Mouse (Mus musculus): ENCODE measurements around the gene Plxna2. TPM values are rescaled to one million over a fixed set of nuclear protein-coding genes. Genes with fewer than 3 reads are reported as not detected.

The Plxna2 gene
- polyA plus RNA-seq, 1 experiment: 6.0 TPM

DNA sequence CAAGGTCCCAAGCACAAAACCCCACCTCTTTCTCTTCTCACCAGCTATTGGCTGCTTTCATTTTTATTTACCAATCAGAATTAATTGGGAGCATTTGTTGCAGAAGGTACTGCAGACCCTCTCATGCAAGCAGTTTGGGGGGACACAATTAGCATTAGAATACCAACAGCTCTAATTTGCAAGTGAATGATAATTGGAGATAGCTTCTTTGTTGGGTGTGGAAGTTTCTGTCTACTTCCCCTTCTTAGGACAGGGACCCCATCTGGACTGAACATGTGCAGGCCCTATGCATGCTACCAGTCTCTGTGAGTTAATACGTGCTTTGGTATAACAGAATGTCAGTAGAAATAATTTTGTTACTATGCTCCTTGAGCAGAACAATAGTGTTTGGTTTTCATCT, 1.9 kb upstream of the Plxna2 start:
- H3K27ac ChIP-seq (replicated peaks; ENCODE audit: low read depth, low read length): no peak overlapping the region
- no peaks in the 10 kb centered on the region for H3K4me1 ChIP-seq (ENCODE audit: control insufficient read depth, insufficient read depth, insufficient read length, low read length)
- no peak overlapping the region for H3K4me3 ChIP-seq (ENCODE audit: insufficient read depth, low read depth, low read length)

DNA sequence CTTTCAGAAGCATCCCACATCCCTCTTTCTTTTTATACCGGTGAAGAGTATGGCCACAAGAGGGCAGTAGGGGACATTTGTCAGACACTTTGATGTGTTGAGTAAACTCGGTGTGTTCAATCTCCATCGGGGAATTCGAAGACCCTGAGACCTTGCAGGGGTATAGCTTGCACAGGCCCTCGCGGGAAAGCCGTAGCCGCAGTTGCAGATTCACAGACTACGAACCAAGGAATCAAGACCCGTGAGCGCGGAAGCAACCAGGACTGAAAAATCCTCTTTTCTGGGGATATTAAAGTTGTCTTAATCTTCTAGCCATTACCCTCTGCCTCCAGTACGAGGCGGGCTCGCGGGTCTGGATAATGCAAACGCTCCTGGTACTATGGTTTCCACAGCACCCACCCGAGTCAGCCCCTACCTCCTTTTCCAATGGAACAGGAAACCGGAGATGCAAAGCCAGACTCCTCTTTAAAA, 858 bp downstream of the Plxna2 start:
- peaks cover 10% of the 10 kb centered on the region; the same call in 1 of the 2 replicates for H3K4me1 ChIP-seq (ENCODE audit: control insufficient read depth, insufficient read depth, insufficient read length, low read length)
- H3K4me3 ChIP-seq (ENCODE audit: insufficient read depth, low read depth, low read length): peak overlapping the region; percentile 96
- peak overlapping the region; percentile 99 for H3K27ac ChIP-seq (replicated peaks; ENCODE audit: low read depth, low read length)

DNA sequence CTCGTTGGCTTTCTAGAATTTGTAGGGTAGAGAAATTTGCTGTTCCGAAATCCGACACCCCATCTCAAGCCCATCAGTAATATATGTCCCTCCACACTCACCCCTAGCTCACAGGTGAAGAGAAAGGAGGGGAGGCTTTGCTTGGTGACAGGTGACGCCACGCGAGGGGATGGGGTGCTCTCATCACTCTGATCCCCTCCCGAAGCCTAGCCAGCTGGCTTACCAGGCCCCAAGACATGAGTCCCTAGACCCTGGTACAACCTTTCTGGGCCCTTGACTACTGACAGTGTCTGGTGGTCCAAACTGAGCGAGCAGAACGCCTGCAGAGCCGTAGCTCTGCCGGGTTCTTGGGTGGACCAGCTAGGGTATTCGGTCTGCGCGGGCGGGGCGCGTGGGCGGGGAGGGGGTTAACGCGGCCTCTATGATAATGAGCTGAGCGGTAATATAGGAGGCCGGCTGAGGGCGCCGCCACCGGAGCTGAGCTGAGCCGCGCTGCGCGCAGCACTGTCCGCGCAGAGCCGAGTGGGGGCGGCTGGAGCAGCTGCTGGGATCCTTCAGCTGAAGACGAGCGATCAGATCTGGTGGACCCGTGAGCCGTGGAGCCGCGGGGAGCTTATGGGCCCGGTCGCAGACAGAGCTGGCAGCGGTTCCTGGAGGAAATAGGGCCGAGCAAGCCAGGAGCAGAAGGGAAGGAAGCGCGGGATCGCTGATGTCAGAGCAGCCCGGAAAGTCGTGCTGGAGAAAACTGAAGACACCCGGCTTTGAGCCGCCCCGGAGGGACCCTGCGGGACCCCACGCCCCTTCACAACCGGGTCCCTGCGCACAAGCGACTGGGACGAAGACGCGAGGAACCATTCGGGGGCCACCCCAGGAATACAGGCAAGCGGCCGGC, 1.6 kb downstream of the Plxna2 start:
- Histone ChIP-seq H3K27ac (replicated peaks; ENCODE audit: low read depth, low read length) (peak overlapping the region; percentile 99), H3K4me3 (ENCODE audit: insufficient read depth, low read depth, low read length) (peak overlapping the region; percentile 96), H3K4me1 (ENCODE audit: control insufficient read depth, insufficient read depth, insufficient read length, low read length) (peaks cover 12% of the 10 kb centered on the region; the same call in 1 of the 2 replicates)

DNA sequence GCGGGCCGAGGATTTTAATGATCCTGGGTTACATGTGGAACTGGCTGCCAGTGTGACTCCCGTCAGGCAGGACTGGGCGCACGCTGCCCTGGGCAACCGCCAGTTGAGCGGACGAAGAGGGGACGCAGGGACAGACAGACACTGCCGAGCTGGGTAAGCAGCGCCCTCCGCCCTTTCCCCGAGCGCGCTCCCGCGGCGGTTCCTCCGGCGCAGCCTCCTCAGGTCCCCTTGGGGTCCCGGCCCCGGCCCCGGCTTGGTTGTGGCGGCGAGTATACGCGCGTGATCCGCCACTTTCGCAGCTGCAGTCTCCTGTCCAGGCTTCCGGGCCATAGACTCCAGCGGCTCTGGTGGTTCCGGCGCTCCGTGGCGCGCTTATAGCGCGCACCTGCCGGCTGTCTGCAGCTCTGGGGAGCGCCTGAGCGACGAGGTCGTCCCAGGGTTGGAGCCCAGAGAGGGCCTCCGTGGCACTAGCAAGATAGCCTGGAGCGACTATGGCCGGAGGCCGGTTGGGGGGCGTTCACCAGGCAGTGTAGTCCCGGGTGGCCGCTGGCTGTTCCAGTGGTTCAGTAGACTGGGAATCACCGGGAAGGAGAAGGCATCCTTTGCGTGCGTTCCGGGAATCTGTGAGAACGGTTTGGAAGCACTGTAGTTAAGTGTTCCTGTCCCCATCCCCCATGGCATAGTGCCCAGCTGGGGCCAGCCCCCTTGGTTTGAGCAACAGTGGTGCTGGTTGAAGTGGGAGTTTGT, 2.4 kb downstream of the Plxna2 start:
- H3K4me1 ChIP-seq (ENCODE audit: control insufficient read depth, insufficient read depth, insufficient read length, low read length): peaks cover 19% of the 10 kb centered on the region
- H3K27ac ChIP-seq (replicated peaks; ENCODE audit: low read depth, low read length): peak overlapping the region; percentile 99
- peak overlapping the region; percentile 96 for H3K4me3 ChIP-seq (ENCODE audit: insufficient read depth, low read depth, low read length)

DNA sequence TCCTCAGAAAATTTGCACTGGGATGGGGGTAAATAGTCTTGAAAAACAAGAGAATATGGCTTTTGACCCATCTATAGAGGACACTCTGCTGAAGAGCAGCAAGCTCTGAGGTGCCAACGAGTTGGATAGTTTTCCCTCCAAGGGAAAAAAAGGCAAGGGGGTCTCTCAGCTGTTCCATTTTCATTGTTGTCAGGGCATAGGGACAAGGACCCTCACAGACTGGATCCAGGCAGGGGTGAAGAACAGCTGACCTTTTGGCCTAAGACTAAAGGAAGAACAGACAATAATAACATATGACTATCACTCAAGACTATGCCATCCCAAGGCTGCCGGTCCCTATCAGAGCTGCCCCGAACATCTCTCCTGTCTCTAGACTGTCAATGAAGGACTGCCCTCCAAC, 4.2 kb downstream of the Plxna2 start:
- H3K4me1 ChIP-seq (ENCODE audit: control insufficient read depth, insufficient read depth, insufficient read length, low read length): peaks cover 30% of the 10 kb centered on the region
- peak overlapping the region; percentile 99 for H3K27ac ChIP-seq (replicated peaks; ENCODE audit: low read depth, low read length)
- peak overlapping the region; percentile 96 for H3K4me3 ChIP-seq (ENCODE audit: insufficient read depth, low read depth, low read length)

DNA sequence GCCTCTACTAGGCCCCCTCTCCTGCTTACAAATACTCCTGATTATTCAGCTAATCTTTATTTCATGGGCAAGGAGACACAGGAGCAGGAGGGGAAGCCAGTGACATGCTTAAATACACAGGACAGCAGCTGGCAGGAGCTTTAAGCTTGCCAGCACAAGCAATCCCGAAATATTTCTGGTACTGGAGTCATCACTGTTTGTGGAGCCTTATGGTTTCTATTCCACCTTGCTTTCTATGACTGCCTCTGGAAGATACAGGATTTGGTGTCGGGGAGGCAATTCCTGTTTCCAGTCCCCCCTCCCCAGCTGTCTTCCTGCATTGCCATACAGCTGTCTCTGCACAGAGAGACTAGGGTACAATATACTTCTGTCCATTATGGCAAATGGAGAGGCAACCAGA, 4.7 kb downstream of the Plxna2 start:
- peak overlapping the region; percentile 96 for H3K4me3 ChIP-seq (ENCODE audit: insufficient read depth, low read depth, low read length)
- H3K4me1 ChIP-seq (ENCODE audit: control insufficient read depth, insufficient read depth, insufficient read length, low read length): peaks cover 35% of the 10 kb centered on the region
- peak overlapping the region; percentile 99 for H3K27ac ChIP-seq (replicated peaks; ENCODE audit: low read depth, low read length)

DNA sequence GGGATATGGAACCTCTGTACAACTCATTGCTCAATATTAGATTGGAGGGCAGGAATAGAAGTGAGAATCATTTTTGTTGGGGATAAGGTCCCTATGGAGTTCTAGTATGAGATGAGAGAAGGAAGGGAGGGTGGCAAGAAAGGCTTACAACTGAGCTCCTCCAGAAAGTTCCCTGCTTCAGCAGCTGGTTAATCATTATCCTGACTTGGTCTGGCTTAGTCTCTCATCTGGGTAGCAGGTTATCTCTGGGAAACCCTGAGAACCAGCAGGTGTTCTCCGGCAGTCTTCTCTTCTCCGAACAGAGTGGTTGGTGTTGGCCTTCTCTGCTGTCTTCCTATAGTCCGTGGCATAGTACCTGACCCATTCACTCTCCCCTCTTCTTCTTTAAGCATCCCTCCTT, 5.6 kb downstream of the Plxna2 start:
- Histone ChIP-seq H3K4me3 (ENCODE audit: insufficient read depth, low read depth, low read length) (0 out of 2 replicates have a peak overlapping the region, but pooled peaks have one; percentile 1), H3K27ac (replicated peaks; ENCODE audit: low read depth, low read length) (peak overlapping the region; percentile 47), H3K4me1 (ENCODE audit: control insufficient read depth, insufficient read depth, insufficient read length, low read length) (peaks cover 41% of the 10 kb centered on the region)

DNA sequence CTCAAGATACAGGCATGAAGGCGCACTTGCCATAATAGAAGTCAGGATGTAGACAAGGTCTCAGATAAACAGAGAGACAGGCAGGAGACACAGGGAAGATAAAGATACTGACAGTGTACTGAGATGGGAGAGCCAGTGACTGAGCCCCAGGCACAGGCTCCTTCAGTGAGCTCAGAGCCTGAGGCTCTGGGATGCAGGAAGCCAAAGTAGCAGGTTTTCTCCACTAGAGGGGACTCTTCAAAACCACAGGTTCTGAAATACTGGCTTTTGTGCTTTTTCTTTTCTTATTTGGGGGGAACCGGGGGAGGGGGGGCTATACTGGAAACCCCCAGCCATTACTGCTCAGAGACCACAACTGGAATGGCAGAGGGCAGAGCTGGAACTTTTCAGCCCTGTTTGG, 6.4 kb downstream of the Plxna2 start:
- H3K4me3 ChIP-seq (ENCODE audit: insufficient read depth, low read depth, low read length): no peak overlapping the region
- peak overlapping the region; percentile 47 for H3K27ac ChIP-seq (replicated peaks; ENCODE audit: low read depth, low read length)
- peaks cover 49% of the 10 kb centered on the region for H3K4me1 ChIP-seq (ENCODE audit: control insufficient read depth, insufficient read depth, insufficient read length, low read length)

DNA sequence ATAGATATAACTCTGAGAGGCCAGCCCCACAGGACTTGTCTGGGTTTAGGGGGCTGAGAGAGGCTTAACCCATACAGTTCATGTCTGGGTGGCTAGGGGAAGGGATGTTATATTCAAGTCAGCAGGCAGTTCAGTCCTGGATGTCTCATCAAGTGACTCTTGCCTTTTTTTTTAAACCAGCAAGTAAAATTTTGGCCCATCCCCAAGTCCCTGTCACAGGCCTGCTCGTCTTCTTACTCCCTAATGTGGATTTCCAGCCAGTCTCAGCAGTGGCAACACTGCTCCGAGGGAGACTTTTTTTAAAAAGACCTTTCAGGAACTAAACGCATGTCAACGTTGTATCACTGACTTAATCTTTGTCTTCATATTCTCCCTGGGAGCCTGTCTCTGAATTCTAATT, 7.0 kb downstream of the Plxna2 start:
- Histone ChIP-seq H3K27ac (replicated peaks; ENCODE audit: low read depth, low read length) (peak overlapping the region; percentile 28), H3K4me1 (ENCODE audit: control insufficient read depth, insufficient read depth, insufficient read length, low read length) (peaks cover 51% of the 10 kb centered on the region), H3K4me3 (ENCODE audit: insufficient read depth, low read depth, low read length) (no peak overlapping the region)

DNA sequence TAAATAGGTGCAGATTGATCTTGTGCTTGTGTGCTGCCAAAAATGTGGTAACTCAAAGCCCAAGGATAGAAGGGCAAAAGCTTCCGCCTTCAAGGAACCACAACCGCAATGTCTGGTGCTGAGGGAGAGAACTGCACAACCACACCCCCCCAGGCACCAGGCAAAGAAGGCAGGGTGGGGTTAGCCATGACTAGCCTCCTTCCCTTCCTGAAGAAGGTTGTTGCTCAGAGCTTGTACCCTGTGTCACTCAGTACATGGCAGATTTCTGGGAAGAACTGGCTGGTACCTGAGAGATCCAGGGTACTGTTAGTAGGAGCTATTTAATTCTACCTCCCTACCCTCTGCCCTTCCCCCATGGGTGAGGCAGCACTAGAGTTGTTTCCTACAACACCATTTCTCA, 8.1 kb downstream of the Plxna2 start:
- Histone ChIP-seq H3K4me3 (ENCODE audit: insufficient read depth, low read depth, low read length) (no peak overlapping the region), H3K4me1 (ENCODE audit: control insufficient read depth, insufficient read depth, insufficient read length, low read length) (peaks cover 58% of the 10 kb centered on the region), H3K27ac (replicated peaks; ENCODE audit: low read depth, low read length) (peak overlapping the region; percentile 16)

DNA sequence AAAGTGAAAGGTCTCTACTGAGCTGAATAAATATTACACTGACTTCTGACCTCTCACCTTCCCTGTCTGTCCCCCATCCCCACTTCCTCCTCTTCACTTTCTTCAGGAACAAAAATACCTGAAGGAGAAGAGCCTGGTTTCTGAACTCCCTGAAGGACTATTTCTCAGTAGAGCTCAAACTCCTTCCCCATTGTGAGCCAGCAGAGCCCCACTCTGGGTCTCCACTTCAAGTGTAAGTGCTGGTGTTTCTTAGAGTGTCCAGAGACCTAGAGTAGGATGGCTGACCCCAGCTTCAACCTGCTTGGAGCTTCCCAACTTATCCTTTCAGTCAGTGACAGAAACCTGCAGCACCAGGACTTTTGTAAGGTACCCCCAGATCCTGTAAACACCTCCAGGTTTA, 9.3 kb downstream of the Plxna2 start:
- H3K27ac ChIP-seq (replicated peaks; ENCODE audit: low read depth, low read length): peak overlapping the region; percentile 19; the same call in 1 of the 2 replicates
- H3K4me1 ChIP-seq (ENCODE audit: control insufficient read depth, insufficient read depth, insufficient read length, low read length): peaks cover 59% of the 10 kb centered on the region
- no peak overlapping the region for H3K4me3 ChIP-seq (ENCODE audit: insufficient read depth, low read depth, low read length)

DNA sequence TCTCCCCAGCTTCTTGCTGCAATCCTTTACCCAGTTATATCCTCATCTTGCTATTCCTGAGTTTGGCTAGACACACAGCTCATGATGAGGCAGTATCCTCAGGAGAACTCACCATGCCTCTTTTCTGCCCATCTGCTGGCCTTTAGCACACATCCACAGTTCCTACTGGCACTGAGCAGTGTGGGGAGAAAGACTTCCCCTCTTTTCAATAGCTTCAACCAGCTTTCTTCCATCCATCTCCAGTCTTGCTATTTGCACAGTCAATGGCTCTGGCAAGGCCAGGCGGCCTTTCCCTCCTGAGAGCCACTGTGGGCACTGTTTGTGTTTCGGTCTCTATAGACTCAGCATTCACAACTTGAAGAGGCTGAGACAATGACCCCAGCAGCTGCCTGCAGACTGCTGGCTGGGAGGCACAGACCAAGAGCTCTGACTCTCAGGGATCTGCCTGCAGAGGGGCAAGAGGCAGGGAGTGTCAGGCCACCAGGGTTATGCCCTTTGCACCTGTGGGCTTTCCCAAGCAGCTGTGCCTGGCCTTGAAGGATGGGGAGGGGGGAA, 11.2 kb downstream of the Plxna2 start:
- Histone ChIP-seq H3K27ac (replicated peaks; ENCODE audit: low read depth, low read length) (0 out of 2 replicates have a peak overlapping the region, but pooled peaks have one; percentile 1), H3K4me3 (ENCODE audit: insufficient read depth, low read depth, low read length) (no peak overlapping the region), H3K4me1 (ENCODE audit: control insufficient read depth, insufficient read depth, insufficient read length, low read length) (peaks cover 64% of the 10 kb centered on the region)

DNA sequence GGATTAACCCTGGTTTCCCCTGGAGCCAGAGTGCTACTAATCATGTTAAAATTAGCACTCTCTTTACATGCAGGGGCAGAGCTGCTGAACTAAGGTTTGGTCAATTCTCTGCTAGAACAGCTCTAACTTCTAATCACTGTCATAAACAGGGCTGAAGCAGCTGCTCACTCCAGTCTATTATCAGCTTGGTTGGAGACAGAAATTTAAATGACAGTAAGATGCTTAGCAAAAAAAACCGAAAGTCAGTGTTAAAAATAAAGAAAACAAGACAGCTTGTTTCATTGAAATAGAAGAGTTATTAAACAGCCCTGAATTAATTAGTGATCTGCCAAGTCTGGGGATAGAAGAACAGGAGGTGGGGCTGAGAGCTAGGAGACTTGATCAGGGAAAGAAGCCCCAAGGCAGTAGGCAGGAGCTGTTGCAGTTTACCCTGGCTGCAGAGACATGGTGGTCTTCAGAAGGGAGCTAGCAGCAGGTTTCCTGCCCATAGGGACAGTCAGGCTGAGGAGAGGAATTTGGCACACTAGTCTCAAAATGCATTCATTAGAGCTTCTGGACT, 12.6 kb downstream of the Plxna2 start:
- H3K4me3 ChIP-seq (ENCODE audit: insufficient read depth, low read depth, low read length): no peak overlapping the region
- peaks cover 62% of the 10 kb centered on the region for H3K4me1 ChIP-seq (ENCODE audit: control insufficient read depth, insufficient read depth, insufficient read length, low read length)
- no peak overlapping the region for H3K27ac ChIP-seq (replicated peaks; ENCODE audit: low read depth, low read length)

DNA sequence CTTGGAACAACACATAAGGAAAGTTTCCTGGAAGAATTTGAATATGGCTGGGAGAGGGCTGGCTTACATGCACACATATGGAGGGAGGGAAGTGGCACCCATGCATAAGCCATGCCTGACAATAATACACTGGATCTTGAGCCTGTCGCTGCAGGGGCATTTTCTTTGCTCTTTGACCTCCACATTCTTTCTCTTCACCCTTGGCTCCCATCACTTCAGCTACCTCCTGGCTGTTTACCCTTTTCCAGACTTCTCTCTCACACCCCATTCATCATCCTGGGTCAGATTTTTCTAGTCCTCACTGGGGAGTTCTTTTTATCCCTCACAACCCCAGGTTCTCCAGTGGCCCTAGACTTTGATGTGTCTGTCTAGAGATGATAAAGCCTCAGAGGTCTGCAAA, 13.6 kb downstream of the Plxna2 start:
- Histone ChIP-seq H3K4me1 (ENCODE audit: control insufficient read depth, insufficient read depth, insufficient read length, low read length) (peaks cover 61% of the 10 kb centered on the region), H3K27ac (replicated peaks; ENCODE audit: low read depth, low read length) (peak overlapping the region; percentile 8; the same call in 1 of the 2 replicates), H3K4me3 (ENCODE audit: insufficient read depth, low read depth, low read length) (no peak overlapping the region)

DNA sequence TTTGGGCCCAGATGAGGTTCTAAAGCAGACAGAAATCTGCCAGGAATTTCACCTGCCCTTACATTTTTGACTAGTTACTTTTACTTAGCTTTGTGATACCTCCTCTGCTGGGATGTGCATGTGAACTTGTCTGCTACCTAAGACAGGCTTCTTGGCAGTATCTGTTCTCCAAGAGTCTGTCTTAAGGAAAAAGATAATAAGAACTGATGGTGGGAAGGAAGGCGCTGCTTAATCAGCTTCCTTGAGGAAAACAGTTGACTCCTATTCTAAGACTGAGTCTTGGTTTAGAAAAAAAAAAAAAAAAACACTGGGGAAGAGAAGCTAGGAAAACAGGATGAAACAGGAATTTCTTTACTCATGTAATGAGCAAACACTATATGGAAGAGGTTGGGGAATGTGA, 14.0 kb downstream of the Plxna2 start:
- H3K27ac ChIP-seq (replicated peaks; ENCODE audit: low read depth, low read length): peak overlapping the region; percentile 27
- peaks cover 59% of the 10 kb centered on the region for H3K4me1 ChIP-seq (ENCODE audit: control insufficient read depth, insufficient read depth, insufficient read length, low read length)
- no peak overlapping the region for H3K4me3 ChIP-seq (ENCODE audit: insufficient read depth, low read depth, low read length)
